Mouse (Mus musculus) heart, postnatal 36 days (tissue): Measurements from ENCODE around the gene Ost4. TPM values are rescaled to one million over a fixed set of nuclear protein-coding genes. Genes with fewer than 3 reads are reported as not detected.

ENCODE experiments used
- DNase-seq, 2 experiments: peaks; one replicate each; pipeline ENCODE4 v3.0.0; 2021 to 2022
- intact Hi-C: fragments of 180-260 bp; cut with DNase I; formaldehyde crosslinking; loops from one replicate; pipeline ENCODE4 v1.15.1; 2025
- total RNA-seq, 2 experiments: library from RNA; stranded (reverse); gene quantifications; 2 replicates each; pipeline ENCODE4 v1.2.3; 2021

Ost4 gene
- total RNA-seq, 2 experiments from 2014 or later = 143 to 152 TPM

DNA sequence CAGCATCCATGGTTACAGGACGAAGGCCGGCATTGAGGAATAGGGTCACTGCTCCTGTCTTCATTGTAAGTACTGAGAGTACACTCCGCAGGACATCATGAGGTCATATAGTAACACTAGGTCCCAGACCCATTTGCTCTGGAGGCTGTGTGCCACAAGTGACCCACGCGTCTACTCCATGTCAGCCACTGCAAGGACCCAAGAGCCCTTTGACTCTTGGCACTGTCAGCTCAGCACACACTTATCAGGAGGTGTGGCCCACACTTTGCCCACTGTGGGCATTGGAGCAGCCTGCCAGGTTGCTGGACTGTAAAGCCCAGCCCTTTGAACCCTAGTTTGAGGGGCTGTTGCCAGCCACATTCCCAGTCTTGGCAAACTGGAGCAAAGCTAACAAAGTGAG lies 17.6 kb upstream of the Ost4 start:
- intact Hi-C loops = no loop called here
- DNase-seq = no peak

DNA sequence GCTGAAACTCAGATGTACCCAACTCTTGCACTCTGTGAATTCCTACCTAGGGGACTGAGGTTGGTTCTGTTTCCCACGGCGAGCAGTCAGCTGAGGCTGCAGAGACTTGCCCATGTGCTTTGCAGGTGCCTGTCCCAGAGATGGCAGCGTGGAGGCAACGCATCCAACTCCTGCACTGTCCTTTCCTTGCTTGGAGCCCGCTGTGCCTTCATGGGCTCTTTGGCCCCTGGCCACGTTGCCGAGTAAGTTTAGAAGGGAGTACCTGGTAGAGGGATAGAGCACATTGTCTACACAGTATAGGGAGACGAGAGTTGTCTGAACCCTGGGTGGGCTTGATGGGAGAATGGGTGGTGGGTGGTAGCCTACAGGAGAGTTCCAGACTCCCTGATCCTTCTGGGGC lies 17.0 kb upstream of the Ost4 start:
- DNase-seq = no peak
- intact Hi-C loops = no loop called here

DNA sequence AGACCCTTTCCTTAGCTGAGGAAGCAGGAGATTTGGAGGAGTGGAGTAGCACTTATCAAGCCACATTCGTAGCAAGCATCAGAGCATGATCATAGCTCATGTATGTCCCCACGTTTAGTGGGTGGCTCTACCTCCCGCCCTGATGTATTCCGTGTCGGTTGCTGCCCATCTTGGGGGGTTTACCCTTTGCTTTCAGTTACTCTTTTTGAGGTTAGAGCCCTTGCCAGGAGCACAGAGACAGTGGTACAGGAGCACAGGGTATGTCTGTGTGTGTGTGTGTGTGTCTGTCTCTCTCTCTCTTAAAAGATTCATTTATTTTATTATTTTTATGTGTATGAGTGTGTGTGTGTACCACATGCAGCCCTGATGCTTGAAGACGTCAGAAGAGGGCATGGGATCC lies 15.5 kb upstream of the Ost4 start:
- intact Hi-C loops = no loop called here
- DNase-seq = no peak

DNA sequence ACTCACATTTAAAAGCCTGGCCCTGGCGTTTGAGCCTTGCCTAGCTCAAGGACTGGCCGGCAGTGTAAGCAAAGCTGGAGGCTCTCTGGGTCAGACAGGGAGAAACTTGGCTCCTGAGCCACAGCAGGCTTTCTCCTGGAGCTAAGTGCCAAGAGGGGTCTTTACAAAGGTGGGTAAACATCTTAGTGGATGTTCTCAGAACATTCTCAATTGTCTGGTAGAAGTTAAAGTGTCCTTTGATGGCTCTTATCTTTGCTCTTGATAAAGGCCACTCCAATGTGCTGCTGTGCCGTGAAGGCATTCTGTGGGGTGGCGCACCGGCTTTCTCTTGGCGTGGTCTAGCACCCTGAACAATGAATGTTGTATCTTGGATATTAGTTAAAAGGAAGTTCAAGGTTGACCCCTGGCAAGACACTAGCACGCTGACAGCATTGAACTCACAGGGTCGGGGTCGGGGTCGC lies 15.0 kb upstream of the Ost4 start:
- intact Hi-C loops = no loop called here
- no peak for DNase-seq

DNA sequence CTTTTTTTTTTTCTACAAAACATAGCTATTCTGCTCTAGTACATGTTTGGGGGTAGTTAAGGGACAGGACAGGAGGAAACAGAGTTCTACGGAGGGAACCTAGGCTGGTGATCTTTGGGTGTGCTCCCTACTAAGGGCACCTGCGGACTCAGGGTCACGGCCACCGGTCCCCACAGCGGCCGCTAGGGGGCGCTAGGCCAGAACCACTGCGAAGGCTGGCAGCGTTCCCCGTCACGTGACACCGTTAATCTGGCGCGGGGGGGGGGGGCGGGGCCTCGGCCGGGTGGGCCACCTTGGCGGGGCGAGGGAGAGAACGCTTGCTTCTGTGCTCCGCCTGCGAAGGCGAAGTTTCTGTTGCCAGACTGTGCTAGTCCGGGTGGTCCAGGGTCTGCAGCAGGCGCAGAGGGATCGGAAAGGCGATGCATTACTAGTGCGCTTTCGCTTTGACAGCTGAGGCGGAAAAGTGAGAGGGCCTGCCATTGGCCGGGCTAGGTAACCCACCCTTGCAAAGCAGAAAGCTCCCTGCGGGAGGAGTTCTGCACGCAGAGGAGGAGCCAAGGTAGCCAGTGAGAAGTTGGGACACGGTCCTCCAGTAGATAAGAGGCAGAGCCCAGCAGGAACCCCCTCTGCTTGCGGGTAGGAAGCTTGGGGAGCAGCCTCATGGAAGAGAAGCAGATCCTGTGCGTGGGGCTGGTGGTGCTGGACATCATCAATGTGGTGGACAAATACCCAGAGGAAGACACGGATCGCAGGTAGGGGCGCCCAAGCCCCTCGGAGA lies 13.9 kb upstream of the Ost4 start, which contains the start of gene Khk:
TSS of gene Khk (plus strand) at position 176 of the 778 bp plus-strand sequence.
- intact Hi-C loops = loop anchor here (2.0 kb wide), 1 partner anchor 53 kb away; the partner anchor contains the start of gene Tmem214
- peak; percentile 93 to 96 for DNase-seq

DNA sequence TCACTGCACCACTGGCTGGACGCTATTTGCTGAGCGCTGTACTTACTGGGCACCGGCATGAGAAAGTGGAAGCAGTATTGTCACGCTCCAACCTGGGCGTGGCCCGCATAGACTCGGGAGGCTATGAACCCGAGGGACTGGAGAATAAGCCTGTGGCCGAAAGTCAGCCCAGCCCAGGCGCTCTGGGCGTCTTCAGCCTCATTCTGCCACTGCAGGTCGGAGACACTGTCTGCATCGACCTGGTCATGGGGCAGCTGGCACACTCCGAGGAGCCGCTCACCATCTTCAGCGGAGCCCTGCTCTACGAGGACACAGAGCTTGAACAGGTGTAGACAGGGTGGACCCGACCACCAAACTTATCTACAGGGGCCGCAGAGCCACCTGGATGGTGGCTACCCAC lies 13.0 kb upstream of the Ost4 start:
- peak in 1 of 2 experiments; percentile 41 for DNase-seq
- intact Hi-C loops = loop anchor here (2.0 kb wide), 1 partner anchor 52 kb away; the partner anchor contains the start of gene Tmem214

DNA sequence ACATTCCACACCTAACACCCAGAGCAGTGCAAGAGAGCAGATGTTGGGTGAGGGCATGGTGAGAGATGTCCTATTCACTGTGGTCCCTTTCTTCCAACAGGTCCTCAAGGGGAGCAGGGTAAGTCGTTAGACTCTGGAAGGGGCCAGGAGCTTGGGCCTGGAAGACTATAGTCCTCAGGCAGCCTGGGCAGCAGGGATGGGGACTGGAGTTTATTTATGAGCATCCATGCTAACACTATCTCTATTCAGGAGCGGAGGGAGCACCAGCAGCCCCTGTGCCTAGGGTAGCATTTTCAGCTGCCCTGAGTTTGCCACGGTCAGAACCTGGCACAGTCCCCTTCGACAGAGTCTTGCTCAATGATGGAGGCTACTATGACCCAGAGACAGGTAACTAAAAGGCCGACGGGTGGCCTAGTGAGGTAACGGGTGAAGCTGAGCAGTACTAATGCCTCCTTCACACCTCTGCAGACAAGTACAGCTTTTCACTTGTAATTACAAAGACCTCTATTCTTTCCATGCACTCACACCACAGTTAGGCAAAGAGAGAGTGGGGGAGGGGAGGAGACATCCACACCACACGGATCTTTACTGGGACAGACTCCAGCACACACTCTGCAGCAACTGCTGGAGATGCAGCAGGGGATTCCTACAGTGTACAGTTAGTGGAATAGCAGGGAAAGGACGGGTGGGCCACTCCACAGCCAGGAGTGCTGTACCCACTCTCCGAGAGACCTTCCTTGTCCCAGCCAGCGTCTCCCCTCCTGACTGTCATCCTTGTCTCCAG lies 12.4 kb upstream of the Ost4 start:
- DNase-seq = no peak
- intact Hi-C loops = loop anchor here (2.0 kb wide), 1 partner anchor 51 kb away; the partner anchor contains the start of gene Tmem214

DNA sequence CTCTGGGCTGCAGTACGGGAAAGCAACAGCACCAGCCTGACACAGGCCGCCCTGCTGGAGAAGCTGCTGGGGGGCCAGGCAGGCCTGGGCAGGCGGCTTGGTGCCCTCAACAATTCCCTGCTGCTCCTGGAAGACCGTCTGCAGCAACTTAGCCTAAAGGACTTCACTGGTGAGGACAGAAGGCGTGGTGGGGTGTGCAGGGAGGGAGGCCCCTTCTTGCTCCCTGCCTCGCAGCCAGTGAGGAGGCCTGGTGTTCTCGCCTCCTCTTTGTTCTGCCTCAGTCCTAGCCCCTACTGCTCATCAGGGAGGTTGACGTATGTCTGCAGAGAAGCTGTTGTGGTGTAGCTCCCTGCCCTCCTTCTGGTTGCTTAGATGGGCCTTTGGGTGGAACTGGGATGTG lies 11.1 kb upstream of the Ost4 start:
- no peak for DNase-seq
- intact Hi-C loops = no loop called here

DNA sequence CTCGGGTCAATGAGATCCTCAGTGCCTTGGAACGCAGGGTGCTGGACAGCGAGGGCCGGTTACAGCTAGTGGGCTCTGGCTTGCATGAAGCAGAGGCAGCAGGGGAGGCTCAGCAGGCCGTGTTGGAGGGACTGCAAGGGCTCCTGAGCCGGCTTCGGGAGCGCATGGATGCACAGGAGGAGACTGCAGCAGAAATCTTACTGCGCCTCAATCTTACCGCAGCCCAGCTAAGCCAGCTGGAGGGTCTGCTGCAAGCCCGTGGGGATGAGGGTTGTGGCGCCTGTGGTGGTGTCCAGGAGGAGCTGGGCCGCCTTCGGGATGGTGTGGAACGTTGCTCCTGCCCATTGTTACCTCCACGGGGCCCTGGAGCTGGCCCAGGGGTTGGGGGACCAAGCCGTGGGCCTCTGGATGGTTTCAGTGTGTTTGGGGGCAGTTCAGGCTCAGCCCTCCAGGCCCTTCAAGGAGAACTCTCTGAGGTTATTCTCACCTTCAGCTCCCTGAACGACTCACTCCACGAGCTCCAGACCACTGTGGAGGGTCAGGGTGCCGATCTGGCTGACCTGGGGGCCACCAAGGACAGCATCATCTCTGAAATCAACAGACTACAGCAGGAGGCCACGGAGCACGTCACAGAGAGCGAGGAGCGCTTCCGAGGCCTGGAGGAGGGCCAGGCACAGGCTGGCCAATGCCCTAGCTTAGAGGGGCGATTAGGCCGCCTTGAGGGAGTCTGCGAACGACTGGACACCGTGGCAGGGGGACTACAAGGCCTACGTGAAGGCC lies 10.5 kb upstream of the Ost4 start:
- DNase-seq = no peak
- intact Hi-C loops = loop anchor here (2.0 kb wide), 1 partner anchor 41 kb away; no protein-coding TSS in a partner anchor

DNA sequence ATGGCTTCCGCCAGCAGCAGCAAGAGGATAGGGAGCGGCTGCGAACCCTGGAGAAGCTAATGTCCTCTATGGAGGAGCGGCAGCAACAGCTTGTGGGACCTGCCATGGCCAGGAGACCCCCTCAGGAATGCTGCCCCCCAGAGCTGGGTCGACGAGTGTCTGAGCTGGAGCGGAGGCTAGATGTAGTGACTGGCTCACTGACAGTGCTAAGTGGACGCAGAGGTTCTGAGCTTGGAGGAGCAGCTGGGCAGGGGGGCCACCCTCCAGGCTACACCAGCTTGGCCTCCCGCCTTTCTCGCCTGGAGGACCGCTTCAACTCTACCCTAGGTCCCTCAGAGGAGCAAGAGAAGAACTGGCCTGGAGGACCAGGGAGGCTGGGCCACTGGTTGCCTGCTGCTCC lies 9.8 kb upstream of the Ost4 start:
- intact Hi-C loops = loop anchor here (2.0 kb wide), 1 partner anchor 41 kb away; no protein-coding TSS in a partner anchor
- no peak for DNase-seq

DNA sequence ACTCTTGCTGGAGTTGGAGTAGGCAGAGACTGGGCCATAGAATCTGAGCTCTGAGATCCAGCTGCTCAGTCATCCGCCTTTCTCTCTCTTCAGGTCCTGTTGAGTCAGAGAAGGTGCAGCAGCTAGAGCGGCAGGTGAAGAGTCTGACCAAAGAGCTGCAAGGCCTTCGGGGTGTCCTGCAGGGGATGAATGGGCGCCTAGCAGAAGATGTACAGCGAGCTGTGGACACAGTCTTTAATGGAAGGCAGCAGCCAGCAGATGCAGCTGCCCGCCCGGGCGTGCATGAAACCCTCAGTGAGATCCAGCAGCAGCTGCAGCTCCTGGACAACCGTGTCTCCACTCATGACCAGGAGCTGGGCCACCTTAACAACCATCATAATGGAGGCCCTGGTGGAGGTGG lies 9.3 kb upstream of the Ost4 start:
- intact Hi-C loops = loop anchor here (2.0 kb wide), 1 partner anchor 42 kb away; no protein-coding TSS in a partner anchor
- no peak for DNase-seq

DNA sequence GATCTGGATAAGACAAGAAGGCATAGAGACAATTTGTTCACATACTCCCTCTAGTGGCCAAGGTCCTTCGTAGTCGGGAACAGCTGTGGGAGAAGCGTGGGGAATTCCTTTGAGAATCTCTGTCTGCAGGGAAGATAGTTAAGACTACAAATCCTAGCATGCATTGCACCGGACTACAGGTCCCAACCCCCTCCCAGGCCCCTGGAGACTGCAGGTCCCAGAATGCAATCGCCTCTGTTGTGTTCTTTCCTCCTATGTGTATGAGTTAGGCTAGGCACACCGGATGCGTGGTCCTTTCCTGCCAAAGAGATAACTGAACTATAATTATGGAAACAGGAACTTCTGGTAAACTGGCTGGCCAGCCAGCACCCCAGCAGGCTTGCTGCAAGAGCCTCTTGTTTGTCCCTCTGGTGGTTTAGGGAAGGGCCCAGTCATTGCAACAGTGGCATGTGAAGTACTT lies 8.4 kb upstream of the Ost4 start:
- DNase-seq = peak; percentile 80 to 84
- intact Hi-C loops = loop anchor here (2.0 kb wide), 3 partner anchors 27 to 109 kb away; partner anchors contain the start of gene Agbl5

DNA sequence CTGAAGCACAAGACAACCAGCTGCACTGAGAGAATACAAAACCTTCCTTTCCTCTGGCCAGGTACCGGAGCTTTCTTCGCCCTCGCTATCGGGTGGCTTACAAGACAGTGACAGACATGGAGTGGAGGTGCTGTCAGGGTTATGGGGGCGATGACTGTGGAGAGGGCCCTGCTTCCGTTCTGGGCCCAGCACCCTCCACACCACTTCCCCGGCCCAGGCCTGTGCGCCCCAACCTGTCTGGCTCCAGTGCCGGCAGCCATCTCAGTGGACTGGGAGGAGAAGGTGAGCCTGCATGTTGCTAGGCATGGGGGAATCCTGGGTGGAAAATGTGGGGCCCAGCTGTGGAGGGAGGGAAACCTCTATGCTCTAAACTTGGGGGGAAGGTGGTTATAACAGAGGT lies 7.9 kb upstream of the Ost4 start:
- DNase-seq = no peak
- intact Hi-C loops = loop anchor here (2.0 kb wide), 2 partner anchors 27 to 109 kb away; partner anchors contain the start of gene Agbl5

DNA sequence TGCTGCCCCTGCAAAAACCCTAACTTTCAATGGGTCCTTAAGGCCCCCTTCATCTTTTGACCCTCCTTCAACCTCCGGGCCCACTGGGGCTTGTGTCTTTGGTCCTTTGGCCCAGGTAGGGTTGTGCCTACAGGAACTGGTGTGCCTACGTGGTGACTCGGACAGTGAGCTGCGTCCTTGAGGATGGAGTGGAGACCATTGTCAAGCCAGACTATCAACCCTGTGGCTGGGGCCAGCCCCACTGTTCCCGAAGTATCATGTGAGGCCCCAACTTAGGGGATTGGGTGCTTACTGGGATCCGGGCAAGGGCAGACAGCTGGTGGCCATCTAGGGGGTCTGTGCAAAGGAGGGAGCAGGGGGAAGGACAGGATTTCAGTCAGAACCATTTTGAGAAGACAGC lies 7.3 kb upstream of the Ost4 start:
- no peak for DNase-seq
- intact Hi-C loops = loop anchor here (2.0 kb wide), 2 partner anchors 26 to 108 kb away; partner anchors contain the start of gene Agbl5

DNA sequence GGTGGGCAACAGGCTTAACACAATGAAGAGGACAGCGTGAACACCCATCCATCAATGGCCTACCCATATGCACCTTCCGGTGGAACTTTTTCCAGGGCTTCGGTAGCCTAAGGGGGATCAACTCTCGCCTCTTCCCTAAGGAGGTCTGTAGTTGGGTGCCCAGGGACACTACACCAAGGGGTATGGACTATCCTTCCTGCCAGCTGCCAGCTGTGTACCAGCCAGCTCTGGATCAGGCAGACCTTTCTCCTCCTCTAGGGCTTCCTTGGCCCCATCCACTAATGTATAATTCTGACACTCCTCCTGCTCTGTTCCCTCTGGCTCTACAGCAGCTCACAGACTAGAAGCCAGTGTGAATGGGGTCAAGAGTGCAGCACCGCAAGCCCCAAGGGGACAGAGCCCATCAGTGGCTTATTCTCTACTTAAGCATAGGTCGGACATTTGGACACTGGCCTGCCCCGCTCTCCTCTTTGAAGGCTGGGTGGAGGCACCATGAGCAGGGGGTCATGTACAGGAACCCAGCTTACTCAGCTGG lies 6.6 kb upstream of the Ost4 start:
- intact Hi-C loops = loop anchor here (2.0 kb wide), 2 partner anchors 25 to 107 kb away; partner anchors contain the start of gene Agbl5
- no peak for DNase-seq

DNA sequence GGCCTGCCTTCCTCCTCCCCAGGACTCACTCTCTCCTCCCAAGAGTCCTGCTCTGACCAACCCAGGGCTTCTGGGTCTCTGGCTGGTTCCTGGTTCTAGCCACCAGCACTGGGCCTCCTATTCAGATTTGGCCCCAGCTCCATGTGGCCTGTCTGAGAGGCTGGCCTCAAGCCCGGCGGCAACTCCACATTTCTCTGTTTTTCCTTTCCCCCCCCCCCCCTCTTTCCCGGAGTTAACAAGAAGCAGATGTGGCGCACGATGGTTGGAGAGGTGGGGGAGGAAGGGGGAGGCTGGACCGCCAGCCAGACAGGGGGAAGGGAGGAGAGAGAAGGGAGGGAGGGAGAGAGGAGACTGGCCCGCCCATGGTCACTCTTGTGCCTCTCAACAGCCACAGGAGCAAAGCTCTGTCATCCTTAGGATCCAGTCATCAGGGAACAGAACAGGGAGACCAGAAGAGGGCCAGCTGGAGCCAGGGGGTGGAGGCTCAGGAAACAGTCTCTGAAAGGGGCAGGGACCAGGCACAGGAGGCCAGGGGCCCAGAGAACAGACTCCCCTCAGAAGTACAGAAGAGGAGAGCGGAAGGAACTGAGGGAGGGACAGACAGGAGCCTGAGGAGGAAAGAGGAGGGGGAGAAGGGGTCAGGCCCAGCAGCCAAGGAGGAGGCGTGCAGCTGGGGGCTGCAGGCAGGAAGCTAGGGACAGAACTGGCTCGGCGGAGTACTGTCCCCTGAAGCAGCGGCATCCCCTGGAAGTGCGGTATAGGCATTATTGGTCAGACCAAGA lies 5.7 kb upstream of the Ost4 start, which contains the start of gene Emilin1:
TSS of gene Emilin1 (plus strand) at position 343 of the 782 bp plus-strand sequence.
- intact Hi-C loops = no loop called here

DNA sequence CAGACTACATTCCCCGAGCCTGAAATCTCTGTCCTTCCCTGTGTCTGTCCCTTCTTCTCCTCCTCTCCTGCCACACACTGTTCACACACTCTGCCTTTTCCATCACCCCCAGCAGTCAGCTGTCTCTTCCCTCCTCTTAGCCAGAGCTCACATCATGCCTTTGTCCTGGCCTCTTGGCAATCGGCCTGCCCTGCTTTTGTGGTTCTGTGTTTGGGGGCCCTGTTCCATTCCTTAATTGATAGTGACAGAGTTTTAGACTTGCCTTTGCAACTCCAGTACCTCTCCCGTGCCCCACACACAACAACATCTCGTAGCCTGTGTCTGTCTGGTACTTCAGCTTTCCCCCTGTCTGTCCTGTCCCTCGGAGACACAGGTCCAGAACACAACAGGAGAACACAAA lies 4.6 kb upstream of the Ost4 start:
- no peak for DNase-seq
- intact Hi-C loops = no loop called here

More for the DNA sequence above, 5.7 kb upstream of the Ost4 start, which contains the start of gene Emilin1:
- peak; percentile 72 to 77 for DNase-seq

DNA sequence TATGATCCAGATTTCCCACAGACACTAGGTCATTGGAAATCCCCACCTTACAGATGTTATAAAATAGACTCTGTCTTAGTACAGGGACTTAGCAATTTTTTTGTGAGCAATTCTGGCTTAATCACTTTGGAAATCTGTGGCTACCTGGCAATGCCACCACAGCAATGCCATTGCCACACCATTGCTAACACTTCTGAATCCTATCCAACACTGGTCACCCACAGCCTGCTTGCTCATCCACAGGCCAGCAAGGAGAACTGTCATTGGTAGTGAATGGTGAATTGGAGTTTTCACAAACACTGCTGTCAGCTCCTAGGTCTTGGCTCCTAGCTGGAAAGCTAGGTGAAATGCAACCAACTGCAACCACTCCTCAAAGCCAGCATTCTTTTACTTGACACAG lies 2.9 kb upstream of the Ost4 start:
- intact Hi-C loops = no loop called here
- DNase-seq = no peak

DNA sequence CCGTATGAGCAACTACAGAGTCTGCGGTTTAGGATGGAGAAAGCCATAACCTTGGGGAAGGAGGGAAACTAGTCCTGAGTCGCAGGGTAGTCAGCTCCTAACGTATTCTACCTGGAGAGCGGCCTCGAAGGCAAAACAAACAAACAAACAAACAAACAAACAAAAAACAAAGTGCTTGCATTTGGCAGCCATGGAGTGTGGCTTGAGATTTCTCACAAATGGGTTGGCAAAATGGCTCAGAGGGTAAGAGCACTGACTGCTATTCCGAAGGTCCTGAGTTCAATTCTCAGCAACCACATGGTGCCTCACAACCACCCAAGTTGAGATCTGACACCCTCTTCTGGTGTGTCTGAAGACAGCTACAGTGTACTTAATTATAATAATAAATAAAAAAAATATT lies 2.3 kb upstream of the Ost4 start:
- no peak for DNase-seq
- intact Hi-C loops = no loop called here
